Mouse (Mus musculus) spleen, adult 2 months (tissue): ENCODE measurements around the gene Dnah14.
"Not testable (repeated sequence)": the region's sequence is repeated elsewhere in the genome, so short reads cannot be mapped to it uniquely, and the experiment has no call there.

Experiments used
- CTCF ChIP-seq: fragments of 200-500 bp; IDR thresholded peaks from 2 replicates; pipeline ENCODE4 v1.5.1; 2011; ENCODE audit warnings: mild to moderate bottlenecking, inconsistent platforms; ENCODE audit not compliant: insufficient read depth, insufficient read length, insufficient replicate concordance; ENCODE audit errors: extremely low read depth
- POLR2A ChIP-seq: fragments of 200-500 bp; IDR thresholded peaks from 2 replicates; pipeline ENCODE4 v1.6.1; 2011; ENCODE audit warnings: low read depth, low read length, inconsistent platforms

- TF ChIP-seq CTCF, POLR2A: not testable (repeated sequence)
These were observed 206.2 kb downstream of the Dnah14 start for GRCm38 (mm10) chr1:181782600-181782999.
